Comparison of ENCODE assay signal across 22 mouse cellular contexts in the genomic region with DNA sequence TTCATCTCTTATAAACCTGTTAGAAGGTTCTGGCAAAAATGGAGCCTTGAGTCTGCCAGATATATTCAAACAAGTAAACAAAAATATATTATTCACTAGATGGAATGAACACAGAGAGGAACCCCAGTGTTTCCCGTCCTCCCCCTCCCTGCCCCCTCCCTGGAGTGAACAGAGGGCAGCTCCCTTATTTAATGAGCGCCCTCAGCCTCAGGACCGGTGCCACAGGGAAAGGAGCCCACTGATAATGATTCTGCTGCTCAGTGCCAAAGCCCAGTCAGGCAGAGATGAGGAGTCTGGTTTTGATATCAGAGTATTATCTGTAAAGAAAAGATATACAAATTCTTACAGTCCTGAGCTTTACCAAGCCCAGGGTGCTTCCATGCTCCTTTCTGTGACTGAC.
DNase-seq lines count a peak whose midpoint lies in the region; ATAC-seq and TF ChIP-seq lines count a peak whose summit lies in the region.
"Had no signal": no experiment of that assay in that cellular context is flagged by ENCODE, and none has a peak within 500 bp of the region (broad histone marks: within the 10 kb centered on the region; RNA-seq: fewer than 3 reads in every experiment).

No protein-coding gene starts in this region.

- no peaks in the 10 kb centered on the region for H3K27me3 ChIP-seq in forebrain, embryonic 15.5 days
- no peaks in the 10 kb centered on the region for H3K27me3 ChIP-seq in forebrain, embryonic 10.5 days (ENCODE audit: poor library complexity, severe bottlenecking)
- H3K27me3 ChIP-seq: hindbrain, embryonic 12.5 days; kidney, embryonic 15.5 days; liver, embryonic 15.5 days; lung, embryonic 15.5 days; midbrain, embryonic 15.5 days had no signal

- no peak for TF ChIP-seq POLR2A in brain, embryonic 14.5 days (IDR thresholded peaks at IDR 0.05; ENCODE audit: borderline replicate concordance, extremely low read depth, insufficient read depth, insufficient read length, poor library complexity, severe bottlenecking)

- no peak for TF ChIP-seq CTCF in brain, embryonic 14.5 days (IDR thresholded peaks at IDR 0.05; ENCODE audit: borderline replicate concordance, extremely low read depth, insufficient read depth, insufficient read length)

- WGBS in forebrain, embryonic 15.5 days: 38% methylated on average over 3 of the region's 3 CpGs
- 75% methylated on average over 3 of the region's 3 CpGs for WGBS in forebrain, embryonic 10.5 days

- H3K4me2 ChIP-seq in forebrain, embryonic 15.5 days (replicated peaks): no peak overlapping the region
- H3K4me2 ChIP-seq: hindbrain, embryonic 12.5 days; kidney, embryonic 15.5 days; liver, embryonic 15.5 days; lung, embryonic 15.5 days; midbrain, embryonic 15.5 days had no signal

- H3K4me1 ChIP-seq in forebrain, embryonic 15.5 days: peaks cover 6% of the 10 kb centered on the region; the same call in 1 of the 2 replicates
- H3K4me1 ChIP-seq in forebrain, embryonic 10.5 days: peaks cover 8% of the 10 kb centered on the region
- H3K4me1 ChIP-seq: liver, embryonic 15.5 days; midbrain, embryonic 15.5 days had no signal

- no peak overlapping the region for H3K27ac ChIP-seq in forebrain, embryonic 15.5 days (replicated peaks)
- no peak overlapping the region for H3K27ac ChIP-seq in forebrain, embryonic 10.5 days
- H3K27ac ChIP-seq: gastrocnemius, adult 2 months; hindbrain, embryonic 12.5 days; kidney, embryonic 15.5 days; liver, embryonic 15.5 days; lung, embryonic 15.5 days; midbrain, embryonic 15.5 days had no signal

- no peaks in the 10 kb centered on the region for H3K9me3 ChIP-seq in forebrain, embryonic 15.5 days
- H3K9me3 ChIP-seq in forebrain, embryonic 10.5 days: no peaks in the 10 kb centered on the region
- H3K9me3 ChIP-seq: hindbrain, embryonic 12.5 days; kidney, embryonic 15.5 days; liver, embryonic 15.5 days; lung, embryonic 15.5 days; midbrain, embryonic 15.5 days had no signal

- H3K9ac ChIP-seq in forebrain, embryonic 15.5 days (replicated peaks): no peak overlapping the region
- H3K9ac ChIP-seq: hindbrain, embryonic 12.5 days; kidney, embryonic 15.5 days; liver, embryonic 15.5 days; lung, embryonic 15.5 days; midbrain, embryonic 15.5 days had no signal

- ATAC-seq in forebrain, embryonic 15.5 days (replicated peaks): peak; percentile 68; the same call in 1 of the 2 replicates
- ATAC-seq: activated CD4-positive, CD25-positive, alpha-beta regulatory T cell, adult 4 months; intestine, postnatal 0 days; midbrain, embryonic 15.5 days had no signal

- H3K36me3 ChIP-seq in forebrain, embryonic 15.5 days: no peaks in the 10 kb centered on the region
- no peaks in the 10 kb centered on the region for H3K36me3 ChIP-seq in forebrain, embryonic 10.5 days (replicated peaks)
- H3K36me3 ChIP-seq: hindbrain, embryonic 12.5 days; kidney, embryonic 15.5 days; liver, embryonic 15.5 days; lung, embryonic 15.5 days; midbrain, embryonic 15.5 days had no signal

- no peak overlapping the region for H3K4me3 ChIP-seq in forebrain, embryonic 15.5 days
- no peak overlapping the region for H3K4me3 ChIP-seq in forebrain, embryonic 10.5 days
- H3K4me3 ChIP-seq: erythroblast, embryonic 14.5 days; gastrocnemius, adult 2 months; hindbrain, embryonic 12.5 days; kidney, embryonic 15.5 days; liver, embryonic 15.5 days; lung, embryonic 15.5 days; midbrain, embryonic 15.5 days; myocyte had no signal

- no peak for DNase-seq in forebrain, embryonic 10.5 days (ENCODE audit: extremely low spot score, low spot score)
- DNase-seq in layer of hippocampus, postnatal 10 days (ENCODE audit: low spot score in 2 of 2): peak; percentile 41 to 53
- no peak for DNase-seq in layer of hippocampus, postnatal 36 days
- peak; percentile 62 for DNase-seq in Muller cell, postnatal 12 days (ENCODE audit: inconsistent ontology term)
- peak; percentile 67 for DNase-seq in brain, embryonic 14.5 days (ENCODE audit: low read depth)
- no peak for DNase-seq in gastrocnemius, adult 8-10 months (ENCODE audit: low spot score in 2 of 2)
- DNase-seq: adrenal gland, adult 8-10 months; cerebellum, adult 18-20 months; gastrocnemius, adult 2 months; kidney, postnatal 36 days; liver; lung, postnatal 4 days had no signal

Comparison
In these comparisons a context has a peak if more than half of its experiments do, and no peak if none do; other contexts are left out.
1. DNase-seq: peak in layer of hippocampus, postnatal 10 days (2 of 2), Muller cell, postnatal 12 days (single experiment) and brain, embryonic 14.5 days (single experiment); none in forebrain, embryonic 10.5 days (single experiment), layer of hippocampus, postnatal 36 days (0 of 2) and gastrocnemius, adult 8-10 months (0 of 2).